Mouse (Mus musculus): ENCODE data around the gene G6pc2. TPM values are rescaled to one million over a fixed set of nuclear protein-coding genes. Genes with fewer than 3 reads are reported as not detected.

The G6pc2 gene
- polyA plus RNA-seq, 1 experiment from 2014 or later, result not detected

- no peak overlapping the region for H3K4me3 ChIP-seq
- no peaks in the 10 kb centered on the region for H3K36me3 ChIP-seq (replicated peaks)
- DNase-seq (ENCODE audit: low spot score), result no peak
- H3K9me3 ChIP-seq, result no peaks in the 10 kb centered on the region
- WGBS, result 39% methylated on average over 16 of the region's 16 CpGs
- H3K27me3 ChIP-seq (replicated peaks; ENCODE audit: low read depth, poor library complexity, severe bottlenecking), result no peaks in the 10 kb centered on the region
- peaks cover 4% of the 10 kb centered on the region for H3K4me1 ChIP-seq
- H3K27ac ChIP-seq (replicated peaks), result no peak overlapping the region
Observed at GRCm38 (mm10) chr2:69248221-69248755, 37.4 kb downstream of the G6pc2 start.

GRCm38 (mm10) chr2:69264069-69264618 is 53.3 kb downstream of the G6pc2 start:
- Histone ChIP-seq H3K36me3 (replicated peaks) (no peaks in the 10 kb centered on the region), H3K4me1 (no peaks in the 10 kb centered on the region; the same call in 1 of the 2 replicates), H3K27me3 (replicated peaks; ENCODE audit: low read depth, poor library complexity, severe bottlenecking) (no peaks in the 10 kb centered on the region), H3K9me3 (no peaks in the 10 kb centered on the region), H3K4me3 (no peak overlapping the region), H3K27ac (replicated peaks) (no peak overlapping the region)
- no peak for DNase-seq (ENCODE audit: low spot score)

- H3K4me1 ChIP-seq, result no peaks in the 10 kb centered on the region
- no peak for DNase-seq (ENCODE audit: low spot score)
- no peaks in the 10 kb centered on the region for H3K36me3 ChIP-seq (replicated peaks)
- no peak overlapping the region for H3K27ac ChIP-seq (replicated peaks)
- H3K4me3 ChIP-seq, result no peak overlapping the region
- H3K9me3 ChIP-seq, result no peaks in the 10 kb centered on the region
- WGBS, result 10% methylated on average over 1 of the region's 1 CpGs
- no peaks in the 10 kb centered on the region for H3K27me3 ChIP-seq (replicated peaks; ENCODE audit: low read depth, poor library complexity, severe bottlenecking)
Observed at GRCm38 (mm10) chr2:69275875-69276274, 65.0 kb downstream of the G6pc2 start.

Other genes with a start within 250 kb of the G6pc2 start
- 0.42 and 0.45 TPM in 2 replicates for gene Nostrin, start 75.3 kb upstream of the G6pc2 start, polyA plus RNA-seq (2016; fragmentation: Nextera tagmentation; extraction: Ambion mirVana)
- gene Spc25, start 4.9 kb upstream of the G6pc2 start, polyA plus RNA-seq (2016; fragmentation: Nextera tagmentation; extraction: Ambion mirVana), result 189 and 199 TPM in 2 replicates
- not detected in 2 replicates for gene Abcb11, start 131.5 kb downstream of the G6pc2 start, polyA plus RNA-seq (2016; fragmentation: Nextera tagmentation; extraction: Ambion mirVana)
- gene Dhrs9, start 169.4 kb downstream of the G6pc2 start, polyA plus RNA-seq (2016; fragmentation: Nextera tagmentation; extraction: Ambion mirVana), result not detected in 2 replicates